Mouse (Mus musculus) bone marrow macrophage, adult 2 months (primary cell): Measurements from ENCODE around the gene P4hb.

Source experiments
- CTCF ChIP-seq: IDR thresholded peaks from 2 replicates; pipeline ENCODE4 v1.5.1; 2012; ENCODE audit warnings: low read depth, mild to moderate bottlenecking, low read length, moderate library complexity
- POLR2A ChIP-seq: IDR thresholded peaks from 2 replicates; pipeline ENCODE4 v1.6.1; 2012; ENCODE audit warnings: mild to moderate bottlenecking, low read depth, low read length, borderline replicate concordance

GRCm38 (mm10) chr11:120548214-120548613 is 24.8 kb downstream of the P4hb start:
- TF ChIP-seq CTCF (no peak), POLR2A (no peak)
